Mouse (Mus musculus) MEL-GATA-1-ER (cell line): Measurements from ENCODE around the gene Angptl2.
A peak's percentile ranks its signal among the peaks of the same experiment; 100 is the strongest.

Experiments
- DNase-seq: peaks from one replicate; pipeline ENCODE4 v3.0.0-alpha.2; 2012; ENCODE audit warnings: low read depth; ENCODE audit errors: extremely low read depth

Angptl2 gene

GRCm38 (mm10) chr2:33268384-33269131, 52.7 kb downstream of the Angptl2 start:
- DNase-seq, result no peak

GRCm38 (mm10) chr2:33269132-33269493, 53.2 kb downstream of the Angptl2 start:
- no peak for DNase-seq

GRCm38 (mm10) chr2:33270569-33270968, 54.7 kb downstream of the Angptl2 start:
- DNase-seq, result no peak

GRCm38 (mm10) chr2:33271511-33271910, 55.6 kb downstream of the Angptl2 start:
- no peak for DNase-seq

GRCm38 (mm10) chr2:33272665-33273439, 57.0 kb downstream of the Angptl2 start:
- DNase-seq, result no peak

- DNase-seq, result no peak
These were observed 59.0 kb downstream of the Angptl2 start for GRCm38 (mm10) chr2:33274719-33275490.

GRCm38 (mm10) chr2:33279758-33280157, 63.9 kb downstream of the Angptl2 start:
- no peak for DNase-seq

- no peak for DNase-seq
These were observed 64.7 kb downstream of the Angptl2 start for GRCm38 (mm10) chr2:33280525-33280924.

- DNase-seq, result no peak
These were observed 65.9 kb downstream of the Angptl2 start for GRCm38 (mm10) chr2:33281807-33282206.

- DNase-seq, result no peak
These were observed 67.0 kb downstream of the Angptl2 start for GRCm38 (mm10) chr2:33282877-33283276.

GRCm38 (mm10) chr2:33283674-33284073, 67.8 kb downstream of the Angptl2 start:
- no peak for DNase-seq

- no peak for DNase-seq
These were observed 73.0 kb downstream of the Angptl2 start for GRCm38 (mm10) chr2:33288837-33289236.

- no peak for DNase-seq
These were observed 74.6 kb downstream of the Angptl2 start for GRCm38 (mm10) chr2:33290491-33290890.

- DNase-seq, result peak; percentile 43
These were observed 76.2 kb downstream of the Angptl2 start for GRCm38 (mm10) chr2:33292057-33292456.

- DNase-seq, result no peak
These were observed 79.2 kb downstream of the Angptl2 start for GRCm38 (mm10) chr2:33295115-33295514.
